Mouse (Mus musculus) liver, embryonic 13.5 days (tissue): ENCODE data around the gene Tcf7l1. TPM values are rescaled to one million over a fixed set of nuclear protein-coding genes. Genes with fewer than 3 reads are reported as not detected.

Experiments
- ATAC-seq: fragments of 200-750 bp; cut with Nextera tagmentation; 2 replicates; pipeline ENCODE4 v1.8.0; 2017; ENCODE audit warnings: low read depth, mild to moderate bottlenecking, moderate number of reproducible peaks, moderate library complexity
- DNase-seq: peaks from one replicate; pipeline ENCODE4 v3.0.0; 2022
- H3K27ac ChIP-seq: fragments of 300-500 bp; sonication (generic); 2 replicates; pipeline ENCODE4 v1.5.1; 2015; ENCODE audit warnings: moderate library complexity, mild to moderate bottlenecking, inconsistent platforms
- H3K27me3 ChIP-seq: fragments of 300-500 bp; sonication (generic); 2 replicates; pipeline ENCODE4 v1.6.1; 2015; ENCODE audit warnings: mild to moderate bottlenecking, inconsistent platforms
- H3K36me3 ChIP-seq: fragments of 300-500 bp; sonication (generic); 2 replicates; pipeline ENCODE4 v1.6.1; 2015; ENCODE audit warnings: mild to moderate bottlenecking, inconsistent platforms
- H3K4me1 ChIP-seq: fragments of 300-500 bp; sonication (generic); replicated peaks from 2 replicates; pipeline ENCODE4 v1.6.1; 2015; ENCODE audit warnings: inconsistent platforms
- H3K4me2 ChIP-seq: fragments of 300-500 bp; sonication (generic); 2 replicates; pipeline ENCODE4 v1.6.1; 2015; ENCODE audit warnings: inconsistent platforms, mild to moderate bottlenecking, moderate library complexity
- H3K4me3 ChIP-seq: fragments of 300-500 bp; sonication (generic); replicated peaks from 2 replicates; pipeline ENCODE4 v1.5.1; 2015; ENCODE audit warnings: mild to moderate bottlenecking, inconsistent platforms
- H3K9ac ChIP-seq: fragments of 300-500 bp; sonication (generic); 2 replicates; pipeline ENCODE4 v1.6.1; 2015; ENCODE audit warnings: mild to moderate bottlenecking, inconsistent platforms
- H3K9me3 ChIP-seq: fragments of 300-500 bp; sonication (generic); replicated peaks from 2 replicates; pipeline ENCODE4 v1.6.1; 2016; ENCODE audit warnings: inconsistent platforms
- WGBS: fragments of 180-500 bp; shearing (Covaris S2); methylation state at CpG from one replicate; pipeline ENCODE4 v1.1.7; 2015; ENCODE audit not compliant: insufficient replicate concordance; 5-methylcytosine and 5-hydroxymethylcytosine counted together
- polyA plus RNA-seq: library from polyadenylated mRNA; unstranded; fragments of >200 nt; fragmentation: Nextera tagmentation; extraction: Ambion mirVana; gene quantifications from 2 replicates; pipeline ENCODE4 v1.2.1, GENCODE M21; 2015

Tcf7l1 gene
- polyA plus RNA-seq, 1 experiment from 2014 or later: 3.3 TPM

DNA sequence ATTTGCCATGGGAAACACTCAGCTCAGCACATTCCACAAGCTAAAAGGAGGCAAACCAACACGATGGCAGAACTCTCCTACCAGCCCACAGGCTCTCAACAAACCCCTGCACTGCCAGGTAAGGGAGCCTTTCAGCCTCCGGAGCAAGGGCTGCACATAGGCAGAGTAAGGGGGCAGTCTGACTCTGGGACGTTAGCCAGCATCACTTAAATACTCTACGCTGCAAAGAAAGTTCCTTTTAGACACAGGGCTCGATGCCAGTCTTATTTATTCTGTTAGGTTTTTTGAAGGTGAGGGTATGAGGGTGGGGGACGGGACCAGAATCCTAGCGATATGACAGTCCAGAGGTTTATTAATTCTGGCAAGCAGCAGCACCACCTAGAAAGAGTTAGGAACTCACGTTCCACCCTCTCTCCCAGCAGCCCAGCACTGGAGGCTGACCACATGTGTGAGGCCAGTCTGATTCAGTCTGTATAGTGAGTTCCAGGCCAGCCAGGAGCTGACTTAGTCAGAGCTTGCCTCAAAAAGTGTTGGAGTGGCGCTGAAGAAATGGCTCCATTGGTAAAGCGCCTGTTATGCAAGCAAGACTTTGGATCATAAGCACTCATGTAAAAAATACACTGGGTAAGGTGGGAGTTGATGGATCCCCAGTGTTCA lies 44.8 kb downstream of the Tcf7l1 start:
- 63% methylated on average over 10 of the region's 10 CpGs for WGBS
- DNase-seq: no peak
- H3K4me1 ChIP-seq: peaks cover 54% of the 10 kb centered on the region
- peak overlapping the region; percentile 34 for H3K4me2 ChIP-seq
- H3K36me3 ChIP-seq: no peaks in the 10 kb centered on the region
- H3K9me3 ChIP-seq: no peaks in the 10 kb centered on the region
- no peak overlapping the region for H3K4me3 ChIP-seq
- peak overlapping the region; percentile 53 for H3K27ac ChIP-seq
- no peaks in the 10 kb centered on the region for H3K27me3 ChIP-seq
- no peak overlapping the region for H3K9ac ChIP-seq
- ATAC-seq: no peak

DNA sequence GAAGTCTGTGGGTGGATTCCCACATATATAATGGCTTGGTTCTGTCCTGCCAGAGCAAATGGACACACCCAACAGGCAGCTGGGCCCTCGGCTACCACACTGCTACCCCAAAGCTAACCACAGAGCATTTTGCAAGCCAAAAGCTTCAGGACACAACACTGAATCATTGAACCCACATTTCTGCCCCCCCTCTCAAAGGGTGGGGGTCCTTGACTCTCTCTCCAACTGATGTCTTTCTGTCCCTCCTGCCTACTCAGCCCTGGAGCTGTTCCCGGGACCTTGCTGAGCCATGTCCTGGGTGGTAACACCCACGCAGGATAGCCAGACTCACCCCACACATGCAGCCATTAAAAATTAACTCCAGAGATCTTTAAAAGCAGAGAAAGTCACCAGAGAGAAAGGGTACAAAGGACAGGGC lies 45.4 kb downstream of the Tcf7l1 start:
- DNase-seq: no peak
- WGBS: 60% methylated on average over 3 of the region's 3 CpGs
- Histone ChIP-seq H3K4me1 (peaks cover 48% of the 10 kb centered on the region), H3K9ac (no peak overlapping the region), H3K9me3 (no peaks in the 10 kb centered on the region), H3K27ac (no peak overlapping the region), H3K36me3 (no peaks in the 10 kb centered on the region), H3K4me3 (no peak overlapping the region), H3K27me3 (no peaks in the 10 kb centered on the region), H3K4me2 (no peak overlapping the region)
- ATAC-seq: peak; percentile 44

DNA sequence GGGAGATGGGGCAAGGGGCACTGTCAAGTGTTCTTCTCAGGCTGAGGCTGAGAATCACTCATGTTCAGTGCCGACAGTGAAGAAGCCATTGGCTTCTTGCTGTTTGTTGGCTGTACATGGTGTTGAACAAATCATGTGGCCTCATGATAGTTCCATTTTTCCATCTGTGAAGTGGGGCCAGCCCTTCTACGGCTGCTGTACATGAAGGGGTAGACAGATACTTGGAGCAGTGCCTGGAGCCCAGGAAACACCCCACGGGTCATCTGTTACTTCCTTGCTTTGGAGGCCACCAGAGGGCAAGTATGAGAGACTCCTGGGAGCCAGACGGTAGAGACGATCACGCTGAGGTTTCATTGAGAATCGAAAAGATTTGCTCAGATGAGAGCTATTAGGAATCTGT lies 46.7 kb downstream of the Tcf7l1 start:
- Histone ChIP-seq H3K4me2 (no peak overlapping the region), H3K9ac (no peak overlapping the region), H3K4me1 (peaks cover 42% of the 10 kb centered on the region), H3K9me3 (no peaks in the 10 kb centered on the region), H3K27ac (no peak overlapping the region), H3K36me3 (no peaks in the 10 kb centered on the region), H3K4me3 (no peak overlapping the region), H3K27me3 (no peaks in the 10 kb centered on the region)
- DNase-seq: no peak
- WGBS: 63% methylated on average over 7 of the region's 7 CpGs
- ATAC-seq: no peak

DNA sequence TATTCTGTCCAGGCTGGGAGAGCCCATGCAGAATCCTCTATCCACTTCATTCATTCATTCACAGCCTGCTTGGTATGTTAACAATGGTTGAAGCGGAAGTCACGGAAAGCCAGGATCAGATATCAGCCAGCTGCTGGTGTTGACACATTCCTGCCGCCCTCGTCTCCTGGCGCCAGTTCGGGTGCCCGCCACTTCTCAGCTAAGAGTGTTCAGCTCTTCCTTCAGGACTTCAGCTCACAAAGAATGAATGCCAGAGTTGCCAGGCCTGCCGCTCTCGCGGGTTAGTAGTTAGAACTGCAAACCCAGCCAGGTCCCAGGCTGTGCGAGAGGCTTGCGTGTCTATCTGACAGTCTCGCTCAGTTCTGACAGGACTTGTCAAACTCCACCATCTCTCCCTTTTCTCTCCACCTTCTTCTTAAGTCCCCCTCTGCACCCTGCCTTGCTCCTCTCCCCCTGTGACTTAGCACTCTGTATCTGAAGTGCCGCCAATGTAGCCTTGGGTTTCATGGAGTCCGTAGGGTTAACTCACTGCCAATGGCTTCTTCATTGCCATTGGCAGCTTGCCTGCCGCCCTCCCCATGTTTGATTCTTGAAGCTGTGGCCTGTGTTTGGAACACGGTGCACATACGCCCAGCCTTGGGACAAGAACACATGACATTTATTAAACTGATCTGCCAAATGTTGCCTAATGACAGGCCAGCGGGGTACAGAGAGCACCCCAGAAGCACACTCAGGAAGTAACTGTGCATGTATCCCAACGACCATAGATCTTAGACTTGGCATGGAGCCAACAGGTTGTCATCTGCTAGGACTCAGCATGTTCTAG lies 48.2 kb downstream of the Tcf7l1 start:
- Histone ChIP-seq H3K4me3 (no peak overlapping the region), H3K4me2 (no peak overlapping the region), H3K9me3 (no peaks in the 10 kb centered on the region), H3K36me3 (no peaks in the 10 kb centered on the region), H3K27me3 (no peaks in the 10 kb centered on the region), H3K27ac (no peak overlapping the region), H3K4me1 (peaks cover 40% of the 10 kb centered on the region), H3K9ac (no peak overlapping the region)
- DNase-seq (no peak), ATAC-seq (no peak)
- WGBS: 58% methylated on average over 20 of the region's 20 CpGs

DNA sequence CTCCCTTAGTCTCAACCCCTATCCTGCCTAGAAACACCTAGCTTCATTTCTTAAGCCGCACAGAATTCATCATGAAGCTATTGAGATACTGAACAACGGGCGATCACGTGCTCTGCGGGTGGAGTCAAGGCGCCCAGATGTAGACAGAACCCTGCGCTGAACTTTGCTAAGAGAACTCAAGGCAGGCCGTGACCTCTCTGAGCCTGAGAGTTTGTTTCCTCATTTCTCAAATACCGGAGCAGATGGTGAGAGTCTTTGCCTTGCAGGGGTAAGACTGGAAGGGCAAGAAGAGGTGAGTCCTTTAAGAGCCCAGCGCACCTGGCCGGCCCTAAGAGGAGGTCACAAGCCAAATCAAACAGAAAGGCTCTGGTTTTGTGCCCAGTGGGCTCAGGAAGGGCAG lies 52.2 kb downstream of the Tcf7l1 start:
- H3K36me3 ChIP-seq: no peaks in the 10 kb centered on the region
- 73% methylated on average over 11 of the region's 11 CpGs for WGBS
- no peak overlapping the region for H3K4me2 ChIP-seq
- no peak overlapping the region for H3K27ac ChIP-seq
- no peaks in the 10 kb centered on the region for H3K27me3 ChIP-seq
- H3K9ac ChIP-seq: no peak overlapping the region
- H3K4me3 ChIP-seq: no peak overlapping the region
- H3K9me3 ChIP-seq: no peaks in the 10 kb centered on the region
- DNase-seq (no peak), ATAC-seq (no peak)
- H3K4me1 ChIP-seq: peaks cover 22% of the 10 kb centered on the region

DNA sequence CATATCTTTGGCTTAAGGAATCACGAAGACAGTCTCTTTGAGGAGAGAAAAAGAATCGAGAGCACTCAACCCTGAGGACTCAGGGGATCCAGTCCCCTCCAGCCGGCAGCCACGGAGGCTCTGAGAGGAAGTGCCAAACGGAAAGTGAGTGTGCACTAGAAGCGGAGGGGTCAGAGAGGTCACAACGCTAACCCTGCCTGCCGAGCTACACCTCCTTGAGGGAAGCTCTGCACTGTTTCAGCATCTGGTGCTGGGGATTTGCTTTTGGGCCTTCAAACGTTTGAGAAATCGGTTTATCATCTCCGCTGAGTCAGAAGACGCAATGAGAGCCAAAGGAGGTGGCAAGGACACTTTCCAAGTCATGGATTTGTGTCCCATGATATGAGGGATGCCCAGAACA lies 53.8 kb downstream of the Tcf7l1 start:
- DNase-seq: no peak
- H3K4me1 ChIP-seq: peaks cover 10% of the 10 kb centered on the region; the same call in 1 of the 2 replicates
- H3K4me2 ChIP-seq: no peak overlapping the region
- no peaks in the 10 kb centered on the region for H3K9me3 ChIP-seq
- WGBS: 20% methylated on average over 12 of the region's 12 CpGs
- no peak overlapping the region for H3K4me3 ChIP-seq
- no peaks in the 10 kb centered on the region for H3K27me3 ChIP-seq
- no peak overlapping the region for H3K9ac ChIP-seq
- H3K36me3 ChIP-seq: no peaks in the 10 kb centered on the region
- ATAC-seq: no peak
- H3K27ac ChIP-seq: no peak overlapping the region

DNA sequence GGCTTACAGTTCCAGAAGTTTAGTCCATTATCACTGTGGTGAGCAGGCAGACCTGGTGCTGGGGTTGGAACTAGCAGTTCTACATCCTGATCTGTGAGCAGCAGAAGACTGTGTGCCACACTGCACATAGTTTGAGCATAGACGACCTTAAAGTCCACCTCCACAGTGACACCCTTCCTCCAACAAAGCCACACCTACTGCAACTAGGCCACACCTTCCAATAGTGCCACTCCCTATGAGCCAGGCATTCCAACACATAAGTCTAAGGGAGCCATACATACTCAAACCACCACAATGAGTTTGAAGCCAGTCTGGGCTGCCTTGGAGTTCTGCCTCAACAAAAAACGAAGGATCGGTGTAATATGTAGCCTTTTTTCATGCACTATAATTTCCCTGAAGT lies 55.7 kb downstream of the Tcf7l1 start:
- Histone ChIP-seq H3K4me2 (no peak overlapping the region), H3K36me3 (no peaks in the 10 kb centered on the region), H3K9ac (no peak overlapping the region), H3K9me3 (no peaks in the 10 kb centered on the region), H3K27me3 (no peaks in the 10 kb centered on the region), H3K4me1 (peaks cover 9% of the 10 kb centered on the region; the same call in 1 of the 2 replicates), H3K4me3 (no peak overlapping the region), H3K27ac (no peak overlapping the region)
- DNase-seq (no peak), ATAC-seq (no peak)
- 73% methylated on average over 3 of the region's 3 CpGs for WGBS

DNA sequence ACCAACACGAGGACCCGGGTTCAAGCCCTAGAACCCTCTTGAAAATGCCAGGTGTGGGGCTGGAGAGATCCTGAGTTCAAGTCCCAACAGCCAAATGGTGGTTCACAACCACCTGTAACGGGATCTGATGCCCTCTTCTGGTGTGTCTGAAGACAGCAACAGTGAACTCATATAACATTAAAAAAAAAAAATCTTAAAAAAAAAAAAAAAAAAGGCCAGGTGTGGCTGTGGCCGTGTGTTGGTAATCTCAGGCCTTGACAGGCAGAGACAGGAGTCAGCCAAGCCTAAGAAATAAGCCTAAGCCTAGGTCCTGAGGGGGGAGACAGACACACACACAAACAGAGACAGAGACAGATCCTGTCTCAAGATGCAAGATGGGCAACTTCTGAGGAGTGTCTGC lies 56.9 kb downstream of the Tcf7l1 start:
- Histone ChIP-seq H3K36me3 (no peaks in the 10 kb centered on the region), H3K4me2 (no peak overlapping the region), H3K4me3 (no peak overlapping the region), H3K27me3 (no peaks in the 10 kb centered on the region), H3K9ac (no peak overlapping the region), H3K27ac (no peak overlapping the region), H3K9me3 (no peaks in the 10 kb centered on the region), H3K4me1 (peaks cover 9% of the 10 kb centered on the region; the same call in 1 of the 2 replicates)
- ATAC-seq (no peak), DNase-seq (no peak)
- WGBS: 61% methylated on average over 4 of the region's 4 CpGs

DNA sequence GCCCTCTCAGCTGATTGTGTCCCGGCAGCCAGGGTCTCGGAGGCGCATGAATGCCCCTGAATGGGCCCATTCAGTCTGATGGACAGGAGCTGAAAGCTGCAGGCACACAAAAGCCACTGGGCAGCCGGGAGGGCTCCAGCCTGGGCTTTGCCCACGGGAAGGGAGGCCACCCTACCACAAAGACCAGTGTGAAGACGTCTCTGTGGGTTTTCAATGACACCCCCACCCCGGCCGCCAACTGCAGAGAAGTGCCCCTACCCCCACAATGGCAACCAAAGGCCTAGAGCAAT lies 58.5 kb downstream of the Tcf7l1 start:
- ATAC-seq (no peak), DNase-seq (no peak)
- no peak overlapping the region for H3K4me3 ChIP-seq
- H3K9ac ChIP-seq: no peak overlapping the region
- H3K27ac ChIP-seq: no peak overlapping the region
- no peaks in the 10 kb centered on the region for H3K27me3 ChIP-seq
- H3K4me1 ChIP-seq: peaks cover 8% of the 10 kb centered on the region; the same call in 1 of the 2 replicates
- no peaks in the 10 kb centered on the region for H3K36me3 ChIP-seq
- no peak overlapping the region for H3K4me2 ChIP-seq
- no peaks in the 10 kb centered on the region for H3K9me3 ChIP-seq
- WGBS: 68% methylated on average over 8 of the region's 8 CpGs

DNA sequence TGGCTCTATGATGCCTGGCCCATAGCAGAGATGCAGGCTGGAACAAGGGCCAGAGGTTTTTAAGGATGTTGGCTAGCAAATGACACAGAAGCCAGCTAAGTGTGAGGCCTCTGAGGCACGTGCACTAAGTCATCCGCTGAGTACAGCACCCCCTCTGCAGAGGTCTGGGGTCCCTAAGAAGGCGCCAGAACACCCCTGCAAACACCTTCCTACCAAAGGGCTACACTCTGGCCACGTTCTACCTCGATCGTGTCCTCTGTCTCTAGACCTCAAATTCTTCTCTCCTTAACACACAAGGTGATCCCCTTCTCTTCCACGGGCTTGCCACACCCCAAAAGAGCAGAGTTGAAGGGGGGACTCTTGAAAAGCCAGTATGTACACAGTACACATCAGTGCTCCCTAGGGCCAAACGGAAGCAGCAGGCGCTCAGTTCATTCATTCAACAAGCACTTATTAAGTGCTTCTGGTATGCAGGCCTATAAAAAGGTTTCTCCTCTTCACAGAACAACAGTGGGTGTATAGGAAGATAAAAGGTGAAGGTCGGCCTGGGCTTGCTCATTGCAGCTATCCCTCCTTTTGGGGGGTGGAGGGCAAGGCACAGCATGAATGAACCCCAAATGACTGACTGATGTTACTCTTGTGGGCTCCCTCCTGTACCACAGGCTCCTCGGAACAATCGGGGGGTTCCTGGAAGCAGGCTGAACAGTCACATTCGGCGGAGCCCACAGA lies 59.1 kb downstream of the Tcf7l1 start:
- H3K4me2 ChIP-seq: no peak overlapping the region
- H3K9ac ChIP-seq: no peak overlapping the region
- no peaks in the 10 kb centered on the region for H3K36me3 ChIP-seq
- no peak overlapping the region for H3K27ac ChIP-seq
- DNase-seq (no peak), ATAC-seq (no peak)
- 71% methylated on average over 14 of the region's 14 CpGs for WGBS
- no peaks in the 10 kb centered on the region for H3K27me3 ChIP-seq
- no peaks in the 10 kb centered on the region for H3K9me3 ChIP-seq
- peaks cover 5% of the 10 kb centered on the region; the same call in 1 of the 2 replicates for H3K4me1 ChIP-seq
- H3K4me3 ChIP-seq: no peak overlapping the region

DNA sequence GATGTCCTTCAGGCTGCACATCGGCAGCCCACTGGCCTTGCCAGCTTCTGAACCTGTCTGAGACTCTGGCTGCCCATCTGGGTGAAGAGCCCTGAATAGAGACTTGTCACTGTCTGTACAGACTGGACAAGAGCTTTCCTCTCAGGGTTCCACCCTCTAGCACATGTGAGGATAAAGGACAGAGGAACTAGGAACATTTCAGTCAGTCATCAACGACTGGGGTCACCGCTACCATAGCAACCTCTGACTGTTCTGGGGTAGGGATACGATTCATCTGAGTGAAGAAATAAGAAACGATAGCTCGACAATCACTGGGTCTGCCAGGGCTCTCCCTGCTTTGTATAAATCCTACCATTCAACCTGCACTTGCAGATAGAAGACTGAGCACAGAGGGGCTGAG lies 61.2 kb downstream of the Tcf7l1 start:
- Histone ChIP-seq H3K9me3 (no peaks in the 10 kb centered on the region), H3K4me1 (peaks cover 9% of the 10 kb centered on the region; the same call in 1 of the 2 replicates), H3K4me2 (no peak overlapping the region), H3K27ac (no peak overlapping the region), H3K27me3 (no peaks in the 10 kb centered on the region), H3K9ac (no peak overlapping the region), H3K36me3 (no peaks in the 10 kb centered on the region), H3K4me3 (no peak overlapping the region)
- 68% methylated on average over 6 of the region's 6 CpGs for WGBS
- ATAC-seq (no peak), DNase-seq (no peak)
